Mouse (Mus musculus): ENCODE data around the gene Smndc1. TPM values are rescaled to one million over a fixed set of nuclear protein-coding genes. Genes with fewer than 3 reads are reported as not detected.
A peak's percentile ranks its signal among the peaks of the same experiment; 100 is the strongest.

Smndc1 gene
- polyA plus RNA-seq, 1 experiment from 2014 or later, result 35.8 TPM

- Histone ChIP-seq H3K27ac (ENCODE audit: low read length) (no peak overlapping the region), H3K9ac (replicated peaks; ENCODE audit: low read depth) (no peak overlapping the region), H3K4me1 (ENCODE audit: insufficient read depth, low read depth, low read length) (peaks cover 8% of the 10 kb centered on the region; the same call in 1 of the 2 replicates), H3K27me3 (replicated peaks; ENCODE audit: insufficient read depth, low read length) (no peaks in the 10 kb centered on the region), H3K4me3 (ENCODE audit: low read depth, low read length) (no peak overlapping the region), H3K4me2 (replicated peaks; ENCODE audit: low read depth, low read length) (peak overlapping the region; percentile 22; the same call in 1 of the 2 replicates), H3K9me3 (ENCODE audit: low read length) (no peaks in the 10 kb centered on the region), H3K36me3 (ENCODE audit: insufficient read depth, low read length) (no peaks in the 10 kb centered on the region)
- no peak for TF ChIP-seq CTCF (IDR thresholded peaks at IDR 0.05)
- no peak for TF ChIP-seq EP300 (IDR thresholded peaks at IDR 0.05)
- DNase-seq (ENCODE audit: low spot score), result no peak
- 25% methylated on average over 19 of the region's 19 CpGs for WGBS
- no peak for ATAC-seq
These were observed 33.0 kb upstream of the Smndc1 start for GRCm38 (mm10) chr19:53423341-53423753.

- peaks cover 8% of the 10 kb centered on the region; the same call in 1 of the 2 replicates for H3K4me1 ChIP-seq (ENCODE audit: insufficient read depth, low read depth, low read length)
- WGBS, result 57% methylated on average over 18 of the region's 18 CpGs
- ATAC-seq, result no peak
- DNase-seq (ENCODE audit: low spot score), result no peak
- H3K27ac ChIP-seq (ENCODE audit: low read length), result no peak overlapping the region
- no peak overlapping the region for H3K4me3 ChIP-seq (ENCODE audit: low read depth, low read length)
- no peaks in the 10 kb centered on the region for H3K27me3 ChIP-seq (replicated peaks; ENCODE audit: insufficient read depth, low read length)
- TF ChIP-seq CTCF (IDR thresholded peaks at IDR 0.05) (peak; percentile 48), EP300 (IDR thresholded peaks at IDR 0.05) (no peak)
- H3K36me3 ChIP-seq (ENCODE audit: insufficient read depth, low read length), result no peaks in the 10 kb centered on the region
- no peak overlapping the region for H3K9ac ChIP-seq (replicated peaks; ENCODE audit: low read depth)
- no peak overlapping the region; the same call in 1 of the 2 replicates for H3K4me2 ChIP-seq (replicated peaks; ENCODE audit: low read depth, low read length)
- no peaks in the 10 kb centered on the region for H3K9me3 ChIP-seq (ENCODE audit: low read length)
These were observed 32.3 kb upstream of the Smndc1 start for GRCm38 (mm10) chr19:53422358-53423308.

- no peaks in the 10 kb centered on the region for H3K36me3 ChIP-seq (ENCODE audit: insufficient read depth, low read length)
- no peak overlapping the region; the same call in 1 of the 2 replicates for H3K27ac ChIP-seq (ENCODE audit: low read length)
- ATAC-seq, result no peak
- no peak overlapping the region for H3K9ac ChIP-seq (replicated peaks; ENCODE audit: low read depth)
- 0 out of 2 replicates have a peak overlapping the region, but pooled peaks have one; percentile 12 for H3K4me3 ChIP-seq (ENCODE audit: low read depth, low read length)
- no peak for TF ChIP-seq CTCF (IDR thresholded peaks at IDR 0.05)
- TF ChIP-seq EP300 (IDR thresholded peaks at IDR 0.05), result no peak
- H3K9me3 ChIP-seq (ENCODE audit: low read length), result no peaks in the 10 kb centered on the region
- no peak for DNase-seq (ENCODE audit: low spot score)
- 0% methylated on average over 6 of the region's 6 CpGs for WGBS
- peak overlapping the region; percentile 62 for H3K4me2 ChIP-seq (replicated peaks; ENCODE audit: low read depth, low read length)
- peaks cover 8% of the 10 kb centered on the region; the same call in 1 of the 2 replicates for H3K4me1 ChIP-seq (ENCODE audit: insufficient read depth, low read depth, low read length)
- H3K27me3 ChIP-seq (replicated peaks; ENCODE audit: insufficient read depth, low read length), result no peaks in the 10 kb centered on the region
These were observed 31.3 kb upstream of the Smndc1 start for GRCm38 (mm10) chr19:53421583-53422188.

- no peaks in the 10 kb centered on the region for H3K27me3 ChIP-seq (replicated peaks; ENCODE audit: insufficient read depth, low read length)
- H3K9ac ChIP-seq (replicated peaks; ENCODE audit: low read depth), result no peak overlapping the region
- H3K27ac ChIP-seq (ENCODE audit: low read length), result peak overlapping the region; percentile 22; the same call in 1 of the 2 replicates
- peak; percentile 93 for DNase-seq (ENCODE audit: low spot score)
- H3K9me3 ChIP-seq (ENCODE audit: low read length), result no peaks in the 10 kb centered on the region
- no peaks in the 10 kb centered on the region for H3K36me3 ChIP-seq (ENCODE audit: insufficient read depth, low read length)
- peak; percentile 90 for ATAC-seq
- H3K4me2 ChIP-seq (replicated peaks; ENCODE audit: low read depth, low read length), result peak overlapping the region; percentile 62
- TF ChIP-seq EP300 (IDR thresholded peaks at IDR 0.05) (no peak), CTCF (IDR thresholded peaks at IDR 0.05) (no peak)
- 5% methylated on average over 19 of the region's 19 CpGs for WGBS
- peak overlapping the region; percentile 12; the same call in 1 of the 2 replicates for H3K4me3 ChIP-seq (ENCODE audit: low read depth, low read length)
- H3K4me1 ChIP-seq (ENCODE audit: insufficient read depth, low read depth, low read length), result peaks cover 8% of the 10 kb centered on the region; the same call in 1 of the 2 replicates
These were observed 30.7 kb upstream of the Smndc1 start for GRCm38 (mm10) chr19:53420924-53421582.

GRCm38 (mm10) chr19:53419834-53420233 is 29.5 kb upstream of the Smndc1 start:
- Histone ChIP-seq H3K36me3 (ENCODE audit: insufficient read depth, low read length) (no peaks in the 10 kb centered on the region), H3K9me3 (ENCODE audit: low read length) (no peaks in the 10 kb centered on the region), H3K4me3 (ENCODE audit: low read depth, low read length) (no peak overlapping the region), H3K4me1 (ENCODE audit: insufficient read depth, low read depth, low read length) (peaks cover 8% of the 10 kb centered on the region; the same call in 1 of the 2 replicates), H3K9ac (replicated peaks; ENCODE audit: low read depth) (no peak overlapping the region), H3K27ac (ENCODE audit: low read length) (no peak overlapping the region), H3K4me2 (replicated peaks; ENCODE audit: low read depth, low read length) (no peak overlapping the region), H3K27me3 (replicated peaks; ENCODE audit: insufficient read depth, low read length) (no peaks in the 10 kb centered on the region)
- no peak for TF ChIP-seq EP300 (IDR thresholded peaks at IDR 0.05)
- peak; percentile 80 for TF ChIP-seq CTCF (IDR thresholded peaks at IDR 0.05)
- DNase-seq (ENCODE audit: low spot score) (peak; percentile 79), ATAC-seq (no peak)
- 41% methylated on average over 5 of the region's 5 CpGs for WGBS

Measured in lung, postnatal 0 days (tissue).